Mouse (Mus musculus): Measurements from ENCODE around the gene Olfr1256. TPM values are rescaled to one million over a fixed set of nuclear protein-coding genes. Genes with fewer than 3 reads are reported as not detected.

Olfr1256 gene
- not detected for total RNA-seq (2018; cell fraction: chromatin; rRNA removed)
- total RNA-seq (2018; cell fraction: cytosol; rRNA removed) = not detected
- not detected for total RNA-seq (2018; cell fraction: nucleus; rRNA removed)
- not detected in 3 replicates for polyA plus RNA-seq (2018)

DNA sequence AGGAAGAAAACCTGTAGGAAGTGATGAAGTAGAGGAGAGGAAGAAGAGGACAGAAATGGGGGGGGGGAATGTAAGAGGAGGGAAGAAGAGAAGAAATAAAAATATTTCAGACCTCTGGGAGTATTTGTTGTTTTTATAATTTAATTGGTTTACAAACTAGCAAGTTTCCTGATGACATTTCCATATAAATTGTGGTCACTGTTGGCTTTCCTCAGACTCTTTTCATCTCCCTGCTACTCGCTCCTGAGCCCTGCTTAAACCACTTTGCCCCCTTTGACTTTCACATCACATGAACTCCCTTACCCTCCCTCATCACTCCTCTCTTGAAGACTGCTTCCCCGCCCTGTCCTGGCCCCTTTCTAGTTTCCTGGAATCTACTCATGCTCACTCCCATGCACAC is at the start of gene Olfr1256:
Gene Olfr1256 (minus strand): TSS at position 101 of the 400 bp plus-strand sequence.
- WGBS (ENCODE audit: missing documents) = 62% methylated on average over 2 of the region's 2 CpGs
- no peaks in the 10 kb centered on the region for H3K79me2 ChIP-seq (ENCODE audit: inconsistent target)
- H3K27ac ChIP-seq = no peak within 1 kb of the TSS
- no peaks in the 10 kb centered on the region for H3K36me3 ChIP-seq (ENCODE audit: inconsistent target)
- H3K4me3 ChIP-seq (ENCODE audit: inconsistent target) = no peak within 1 kb of the TSS

DNA sequence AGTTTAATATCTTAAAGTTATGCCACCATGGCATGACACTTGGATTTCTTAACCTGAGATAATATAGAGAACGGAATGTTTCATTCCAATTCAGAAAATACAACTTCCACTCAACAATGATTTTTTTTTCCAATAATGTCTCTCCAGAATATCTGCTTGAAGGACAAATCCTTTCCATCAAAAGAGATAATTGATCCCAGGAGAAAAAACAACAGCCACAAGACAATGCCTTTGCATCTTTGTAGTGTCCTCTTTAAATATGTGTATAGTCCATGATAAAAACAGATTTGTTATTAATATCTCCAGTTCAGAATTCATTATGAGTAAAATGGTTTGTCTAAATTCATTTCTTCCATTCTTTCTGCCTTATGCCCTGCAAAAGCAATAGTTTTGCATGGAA is 36.8 kb upstream of the Olfr1256 start, which contains the start of gene Olfr1257:
Gene Olfr1257 (plus strand): TSS at position 301 of the 400 bp plus-strand sequence.
- WGBS (ENCODE audit: missing documents) = 100% methylated on average over 1 of the region's 1 CpGs
- Histone ChIP-seq H3K27ac (no peak within 1 kb of the TSS), H3K36me3 (ENCODE audit: inconsistent target) (no peaks in the 10 kb centered on the region), H3K79me2 (ENCODE audit: inconsistent target) (no peaks in the 10 kb centered on the region), H3K4me3 (ENCODE audit: inconsistent target) (no peak within 1 kb of the TSS)

GRCm38 (mm10) chr2:89849230-89849629 is 7.9 kb upstream of the Olfr1256 start:
- Histone ChIP-seq H3K27ac (no peak overlapping the region), H3K79me2 (ENCODE audit: inconsistent target) (no peaks in the 10 kb centered on the region), H3K4me3 (ENCODE audit: inconsistent target) (no peak overlapping the region), H3K36me3 (ENCODE audit: inconsistent target) (no peaks in the 10 kb centered on the region)
- 100% methylated on average over 1 of the region's 1 CpGs for WGBS (ENCODE audit: missing documents)

- WGBS (ENCODE audit: missing documents) = 77% methylated on average over 5 of the region's 5 CpGs
- Histone ChIP-seq H3K27ac (no peak within 1 kb of the TSS), H3K79me2 (ENCODE audit: inconsistent target) (no peaks in the 10 kb centered on the region), H3K4me3 (ENCODE audit: inconsistent target) (no peak within 1 kb of the TSS), H3K36me3 (ENCODE audit: inconsistent target) (no peaks in the 10 kb centered on the region)
Observed at GRCm38 (mm10) chr2:89848105-89848504, 6.8 kb upstream of the Olfr1256 start, which contains the start of gene Olfr48. Gene Olfr48, minus strand, starts transcription at chr2:89848205.

DNA sequence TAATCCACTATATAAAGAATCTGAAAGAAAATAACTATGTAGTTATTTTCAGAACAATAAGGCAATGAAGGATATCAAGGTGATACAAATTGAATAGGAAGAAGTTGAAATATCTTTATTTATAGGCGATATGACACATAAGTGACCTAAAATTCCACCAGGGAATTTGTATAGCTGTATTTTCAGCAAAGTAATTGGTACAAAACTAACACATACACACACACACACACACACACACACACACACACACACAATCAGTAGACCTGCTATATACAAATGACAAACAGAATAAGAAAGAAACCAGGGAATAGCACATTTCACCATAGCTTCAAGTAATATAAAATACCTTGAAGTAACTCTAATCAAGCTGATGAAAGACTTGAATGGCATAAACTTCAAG is 21.1 kb downstream of the Olfr1256 start:
- 93% methylated on average over 1 of the region's 1 CpGs for WGBS (ENCODE audit: missing documents)
- H3K36me3 ChIP-seq (ENCODE audit: inconsistent target) = no peaks in the 10 kb centered on the region
- H3K79me2 ChIP-seq (ENCODE audit: inconsistent target) = no peaks in the 10 kb centered on the region
- no peak overlapping the region for H3K4me3 ChIP-seq (ENCODE audit: inconsistent target)
- no peak overlapping the region for H3K27ac ChIP-seq

DNA sequence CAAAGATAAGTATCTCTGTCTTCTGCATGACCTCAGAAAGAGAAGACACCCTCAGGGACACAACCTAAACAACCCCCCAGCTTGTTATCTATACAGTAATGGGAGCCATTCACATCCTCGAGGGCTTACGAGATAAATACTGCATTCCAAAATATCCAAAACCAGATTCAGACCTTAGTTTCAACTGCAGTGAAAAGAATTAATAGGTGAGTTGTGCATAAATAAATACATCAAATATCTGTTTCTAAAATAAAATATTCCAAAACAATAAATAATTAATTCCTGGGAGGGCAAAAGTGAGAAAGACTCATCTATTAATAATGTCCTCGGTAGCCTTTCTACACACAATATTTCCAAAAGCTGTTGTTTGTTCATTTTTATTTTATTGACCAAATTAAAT is 29.6 kb downstream of the Olfr1256 start, which contains the start of gene Olfr1255:
Gene Olfr1255 (plus strand): TSS at position 301 of the 400 bp plus-strand sequence.
- H3K27ac ChIP-seq = no peak within 1 kb of the TSS
- no peaks in the 10 kb centered on the region for H3K79me2 ChIP-seq (ENCODE audit: inconsistent target)
- no peaks in the 10 kb centered on the region for H3K36me3 ChIP-seq (ENCODE audit: inconsistent target)
- H3K4me3 ChIP-seq (ENCODE audit: inconsistent target) = no peak within 1 kb of the TSS
- 91% methylated on average over 3 of the region's 3 CpGs for WGBS (ENCODE audit: missing documents)

DNA sequence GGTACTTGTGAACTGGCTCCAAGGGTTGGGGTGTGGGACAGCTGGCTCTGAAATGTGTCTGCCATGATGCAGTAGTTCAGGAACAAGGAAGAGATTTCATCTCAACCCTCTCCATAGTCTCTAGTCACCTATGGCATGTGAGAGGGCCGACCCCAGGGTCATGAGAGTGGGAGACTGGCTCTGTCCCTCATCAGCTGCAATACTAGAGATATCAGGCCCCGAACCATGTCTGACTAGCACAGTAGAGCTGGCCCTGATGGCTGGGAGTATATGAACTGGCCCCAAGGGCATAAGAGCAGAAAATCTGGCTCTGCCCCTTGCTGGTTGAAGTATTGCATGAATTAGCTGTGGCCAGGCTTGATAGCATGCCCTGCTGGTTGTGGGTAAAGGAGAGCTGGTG is 30.6 kb downstream of the Olfr1256 start:
- Histone ChIP-seq H3K36me3 (ENCODE audit: inconsistent target) (no peaks in the 10 kb centered on the region), H3K79me2 (ENCODE audit: inconsistent target) (no peaks in the 10 kb centered on the region), H3K27ac (no peak overlapping the region), H3K4me3 (ENCODE audit: inconsistent target) (no peak overlapping the region)
- WGBS (ENCODE audit: missing documents) = 75% methylated on average over 2 of the region's 2 CpGs

DNA sequence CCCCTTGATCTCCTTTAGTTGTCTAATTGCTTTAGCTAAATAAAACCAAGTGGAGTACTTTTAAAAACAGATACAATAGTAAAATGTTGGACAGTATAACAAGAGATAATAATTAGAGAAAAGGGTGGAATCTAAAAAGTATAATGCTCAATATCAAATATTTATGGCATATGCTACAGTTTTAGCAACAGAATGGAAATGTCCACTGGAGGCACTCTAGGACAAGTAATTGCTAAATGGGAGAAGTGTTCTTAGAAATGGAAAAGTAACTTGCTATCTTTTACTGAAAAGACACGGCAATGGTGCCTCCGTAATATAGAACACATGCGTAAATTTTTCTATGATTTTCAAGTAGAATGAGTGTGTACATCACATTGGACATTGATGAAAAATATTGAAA is 41.8 kb downstream of the Olfr1256 start:
- Histone ChIP-seq H3K4me3 (ENCODE audit: inconsistent target) (no peak overlapping the region), H3K27ac (no peak overlapping the region), H3K36me3 (ENCODE audit: inconsistent target) (no peaks in the 10 kb centered on the region), H3K79me2 (ENCODE audit: inconsistent target) (no peaks in the 10 kb centered on the region)
- WGBS (ENCODE audit: missing documents) = 86% methylated on average over 3 of the region's 3 CpGs

GRCm38 (mm10) chr2:89793519-89793918 is 47.8 kb downstream of the Olfr1256 start, which contains the start of gene Olfr1254:
Gene Olfr1254, minus strand, starts transcription at chr2:89793619.
- Histone ChIP-seq H3K36me3 (ENCODE audit: inconsistent target) (no peaks in the 10 kb centered on the region), H3K27ac (no peak within 1 kb of the TSS), H3K4me3 (ENCODE audit: inconsistent target) (no peak within 1 kb of the TSS), H3K79me2 (ENCODE audit: inconsistent target) (no peaks in the 10 kb centered on the region)

Other genes with a start within 250 kb of the Olfr1256 start
- gene Olfr1246, start 248.4 kb downstream of the Olfr1256 start, polyA plus RNA-seq (2018) = not detected in 3 replicates
- not detected in 3 replicates for gene Olfr1247, start 227.4 kb downstream of the Olfr1256 start, polyA plus RNA-seq (2018)
- not detected in 3 replicates for gene Olfr1248, start 223.3 kb downstream of the Olfr1256 start, polyA plus RNA-seq (2018)
- gene Olfr1249, start 206.6 kb downstream of the Olfr1256 start, polyA plus RNA-seq (2018) = not detected in 3 replicates
- gene Olfr1250, start 180.1 kb downstream of the Olfr1256 start, polyA plus RNA-seq (2018) = not detected in 3 replicates
- not detected in 3 replicates for gene Olfr1251, start 169.6 kb downstream of the Olfr1256 start, polyA plus RNA-seq (2018)
- gene Olfr1252, start 116.5 kb downstream of the Olfr1256 start, polyA plus RNA-seq (2018) = not detected in 3 replicates
- gene Olfr1253, start 84.5 kb downstream of the Olfr1256 start, polyA plus RNA-seq (2018) = not detected in 3 replicates
- not detected in 3 replicates for gene Olfr1254, start 47.9 kb downstream of the Olfr1256 start, polyA plus RNA-seq (2018)
- gene Olfr1255, start 29.5 kb downstream of the Olfr1256 start, polyA plus RNA-seq (2018) = not detected in 3 replicates
- not detected in 3 replicates for gene Olfr48, start 6.7 kb upstream of the Olfr1256 start, polyA plus RNA-seq (2018)
- not detected in 3 replicates for gene Olfr1257, start 36.9 kb upstream of the Olfr1256 start, polyA plus RNA-seq (2018)
- not detected in 3 replicates for gene Olfr1258, start 85.8 kb upstream of the Olfr1256 start, polyA plus RNA-seq (2018)
- not detected in 3 replicates for gene Olfr1259, start 107.1 kb upstream of the Olfr1256 start, polyA plus RNA-seq (2018)
- gene Olfr1260, start 132.8 kb upstream of the Olfr1256 start, polyA plus RNA-seq (2018) = not detected in 3 replicates
- not detected in 3 replicates for gene Olfr1261, start 149.7 kb upstream of the Olfr1256 start, polyA plus RNA-seq (2018)
- not detected in 3 replicates for gene Olfr1262, start 158.6 kb upstream of the Olfr1256 start, polyA plus RNA-seq (2018)
- not detected in 3 replicates for gene Olfr1263, start 170.6 kb upstream of the Olfr1256 start, polyA plus RNA-seq (2018)
- not detected in 3 replicates for gene Olfr1264, start 184.0 kb upstream of the Olfr1256 start, polyA plus RNA-seq (2018)
- not detected in 3 replicates for gene Olfr1265, start 193.8 kb upstream of the Olfr1256 start, polyA plus RNA-seq (2018)
- gene Olfr140, start 222.0 kb upstream of the Olfr1256 start, polyA plus RNA-seq (2018) = not detected in 3 replicates

Measured in macrophage (primary cell).